Mouse (Mus musculus): ENCODE results near the gene Hspa1l.

GRCm38 (mm10) chr17:34964640-34965049 lies 7.9 kb upstream of the Hspa1l start:
- no peak for TF ChIP-seq CTCF (IDR thresholded peaks at IDR 0.05; ENCODE audit: low read depth, low read length)
- 0 out of 2 replicates have a peak, but pooled peaks have one; percentile 38 for TF ChIP-seq EP300 (IDR thresholded peaks at IDR 0.05; ENCODE audit: insufficient read depth, low read depth, low read length)

Measured in ES-Bruce4 (cell line).